Mouse (Mus musculus) G1E (cell line): ENCODE data around the gene Cacna1c. TPM values are rescaled to one million over a fixed set of nuclear protein-coding genes. Genes with fewer than 3 reads are reported as not detected.

ENCODE experiments used
- ATAC-seq: 2 replicates; pipeline ENCODE4 v1.8.0; 2016; ENCODE audit warnings: mild to moderate bottlenecking; ENCODE audit not compliant: insufficient number of reproducible peaks, poor library complexity, low FRiP score, severe bottlenecking; ENCODE audit errors: extremely low read depth
- DNase-seq: peaks from one replicate; pipeline ENCODE4 v3.0.0; 2012; ENCODE audit warnings: low spot score
- H3K27me3 ChIP-seq: 2 replicates; pipeline ENCODE4 v1.6.1; 2012; ENCODE audit warnings: mild to moderate bottlenecking, low read length, inconsistent platforms; ENCODE audit not compliant: insufficient read depth
- H3K36me3 ChIP-seq: replicated peaks from 2 replicates; pipeline ENCODE3; 2012; ENCODE audit warnings: mild to moderate bottlenecking, inconsistent platforms
- H3K4me1 ChIP-seq: 2 replicates; pipeline ENCODE4 v1.6.1; 2012; ENCODE audit warnings: low read depth, low read length, inconsistent platforms, mixed read lengths; ENCODE audit not compliant: insufficient read depth
- H3K4me3 ChIP-seq: 2 replicates; pipeline ENCODE4 v1.5.1; 2012; ENCODE audit warnings: low read depth, mild to moderate bottlenecking, inconsistent platforms, low read length, moderate library complexity, mixed read lengths
- H3K9me3 ChIP-seq: replicated peaks from 2 replicates; pipeline ENCODE4 v1.6.1; 2012; ENCODE audit warnings: inconsistent platforms
- CTCF ChIP-seq: IDR thresholded peaks from 2 replicates; pipeline ENCODE4 v1.5.1; 2012; ENCODE audit warnings: low read depth, low read length, inconsistent platforms, mixed read lengths
- GATA1 ChIP-seq: IDR thresholded peaks from 2 replicates; pipeline ENCODE4 v1.6.1; 2012; ENCODE audit warnings: borderline replicate concordance, low read length, inconsistent platforms, mixed read lengths
- GATA2 ChIP-seq: IDR thresholded peaks from 2 replicates; pipeline ENCODE4 v1.6.1; 2012; ENCODE audit warnings: low read depth, low read length, inconsistent platforms, borderline replicate concordance
- POLR2AphosphoS5 ChIP-seq: IDR thresholded peaks from 2 replicates; pipeline ENCODE4 v1.6.1; 2012; ENCODE audit warnings: low read depth, low read length, inconsistent platforms; ENCODE audit not compliant: insufficient replicate concordance
- TAL1 ChIP-seq: conservative IDR thresholded peaks from 2 replicates; pipeline ENCODE4 v1.6.1; 2012; ENCODE audit warnings: low read depth, low read length, inconsistent platforms, mixed read lengths
- polyA plus RNA-seq: library from polyadenylated mRNA; stranded (reverse); fragments of >175 nt; gene quantifications from 2 replicates; pipeline ENCODE4 v1.2.3, GENCODE M21; 2012
- total RNA-seq, 2 experiments: library from RNA; stranded (forward) in 1 of 2; stranded (reverse) in 1 of 2; fragments of 200-1000 nt in 1 of 2; fragments of >200 nt in 1 of 2; fragmentation: Nextera tagmentation in 1 of 2; gene quantifications; 2 replicates each; pipeline ENCODE4 v1.2.3; 2014 to 2017

The Cacna1c gene
- total and polyA plus RNA-seq, 3 experiments = 0.11 TPM; not detected in 2

DNA sequence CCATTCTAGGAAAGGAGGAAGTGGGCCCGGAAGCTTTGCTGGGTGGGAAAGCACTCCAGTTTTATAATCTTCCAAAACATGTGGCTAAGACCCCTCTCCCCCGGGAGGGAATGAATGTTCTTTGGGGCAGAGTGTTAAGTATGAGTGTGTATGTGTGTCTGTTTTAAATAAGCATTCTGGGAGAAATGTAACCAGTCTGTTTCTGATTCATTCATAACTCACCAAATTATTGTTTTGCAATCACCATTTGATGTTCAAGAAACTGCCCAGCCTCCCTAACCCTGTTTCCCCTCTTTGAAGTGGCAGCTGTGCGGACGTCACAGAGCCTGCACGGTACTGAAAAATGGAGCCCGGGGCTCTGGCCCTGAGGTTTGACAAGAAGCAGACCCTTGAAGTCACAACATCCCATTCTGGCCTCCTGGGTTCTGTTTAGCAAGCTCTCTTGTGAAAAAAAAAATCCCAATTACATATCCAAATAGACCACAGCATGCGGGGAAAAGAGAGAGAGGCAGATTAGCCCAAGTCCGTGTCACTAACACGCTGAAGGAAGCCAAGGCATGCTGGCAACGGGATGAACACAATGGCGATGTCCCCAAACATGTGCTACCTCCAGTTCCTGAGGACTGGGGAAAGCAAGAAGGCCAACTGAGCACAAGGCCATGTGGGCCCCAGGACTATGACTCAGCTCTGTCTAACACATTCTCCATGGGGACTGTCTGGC is 211.9 kb downstream of the Cacna1c start:
- H3K4me3 ChIP-seq = no peak overlapping the region
- TF ChIP-seq CTCF = no peak
- no peak for TF ChIP-seq GATA2
- TF ChIP-seq GATA1 = no peak
- TF ChIP-seq POLR2AphosphoS5 = no peak
- no peak for TF ChIP-seq TAL1

DNA sequence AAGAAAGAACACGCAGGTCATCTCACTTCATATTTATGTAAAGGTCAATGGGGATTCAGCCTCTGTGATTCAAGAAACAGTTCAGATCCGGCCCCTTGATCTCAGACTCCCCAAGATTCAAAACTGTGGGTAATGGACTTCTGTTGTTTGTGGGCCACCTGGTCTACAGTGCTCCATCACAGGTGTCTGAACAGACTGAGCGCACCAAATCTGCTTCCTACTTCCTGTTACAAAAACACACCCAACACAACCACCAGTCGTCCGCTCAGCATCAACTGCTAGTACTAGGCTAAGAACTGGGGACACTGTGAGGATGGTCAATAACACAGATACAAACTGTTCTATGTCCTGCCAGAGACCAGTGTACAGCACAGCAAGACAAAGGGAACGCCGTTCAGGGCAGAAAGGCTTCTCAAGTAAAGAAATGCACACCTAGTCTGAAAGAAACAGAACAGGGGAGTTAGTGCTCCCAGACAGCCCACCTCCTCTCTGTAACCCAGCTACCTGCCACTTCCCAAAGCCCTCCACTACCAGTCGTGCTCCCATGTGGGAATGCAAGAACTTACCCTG is 212.7 kb downstream of the Cacna1c start:
- Histone ChIP-seq H3K9me3 (peaks cover 65% of the 10 kb centered on the region), H3K27me3 (no peaks in the 10 kb centered on the region), H3K4me1 (no peaks in the 10 kb centered on the region), H3K36me3 (no peaks in the 10 kb centered on the region), H3K4me3 (no peak overlapping the region)
- DNase-seq = no peak
- TF ChIP-seq CTCF (no peak), GATA2 (no peak), GATA1 (no peak), POLR2AphosphoS5 (no peak), TAL1 (no peak)
- no peak for ATAC-seq

More for the DNA sequence above, 211.9 kb downstream of the Cacna1c start:
- Histone ChIP-seq H3K36me3 (no peaks in the 10 kb centered on the region), H3K4me1 (no peaks in the 10 kb centered on the region), H3K27me3 (no peaks in the 10 kb centered on the region), H3K9me3 (peaks cover 63% of the 10 kb centered on the region)
- DNase-seq = no peak
- no peak for ATAC-seq

DNA sequence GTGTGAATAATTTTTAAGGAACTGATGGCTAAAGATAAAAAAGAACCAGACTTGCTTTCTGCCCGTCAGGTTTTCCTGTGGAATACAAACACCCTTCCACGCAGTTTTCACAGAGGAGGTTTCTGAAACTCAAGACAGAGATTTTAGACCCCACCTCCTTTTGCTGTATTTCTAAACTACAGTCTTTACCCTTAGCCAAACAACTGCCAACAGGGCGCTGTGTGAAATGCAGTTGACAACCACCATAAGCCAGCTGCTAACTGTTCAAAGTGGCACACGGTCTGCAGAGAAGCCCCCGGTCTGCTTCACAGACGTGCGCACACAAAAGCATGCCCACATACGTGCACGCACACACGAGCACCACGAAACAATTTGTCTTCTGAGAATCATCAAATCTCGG is 216.0 kb downstream of the Cacna1c start:
- ATAC-seq = no peak
- Histone ChIP-seq H3K27me3 (no peaks in the 10 kb centered on the region), H3K9me3 (peaks cover 74% of the 10 kb centered on the region), H3K36me3 (no peaks in the 10 kb centered on the region), H3K4me3 (no peak overlapping the region), H3K4me1 (no peaks in the 10 kb centered on the region)
- DNase-seq = no peak
- no peak for TF ChIP-seq TAL1
- no peak for TF ChIP-seq POLR2AphosphoS5
- TF ChIP-seq GATA2 = no peak
- TF ChIP-seq CTCF = no peak
- TF ChIP-seq GATA1 = no peak

DNA sequence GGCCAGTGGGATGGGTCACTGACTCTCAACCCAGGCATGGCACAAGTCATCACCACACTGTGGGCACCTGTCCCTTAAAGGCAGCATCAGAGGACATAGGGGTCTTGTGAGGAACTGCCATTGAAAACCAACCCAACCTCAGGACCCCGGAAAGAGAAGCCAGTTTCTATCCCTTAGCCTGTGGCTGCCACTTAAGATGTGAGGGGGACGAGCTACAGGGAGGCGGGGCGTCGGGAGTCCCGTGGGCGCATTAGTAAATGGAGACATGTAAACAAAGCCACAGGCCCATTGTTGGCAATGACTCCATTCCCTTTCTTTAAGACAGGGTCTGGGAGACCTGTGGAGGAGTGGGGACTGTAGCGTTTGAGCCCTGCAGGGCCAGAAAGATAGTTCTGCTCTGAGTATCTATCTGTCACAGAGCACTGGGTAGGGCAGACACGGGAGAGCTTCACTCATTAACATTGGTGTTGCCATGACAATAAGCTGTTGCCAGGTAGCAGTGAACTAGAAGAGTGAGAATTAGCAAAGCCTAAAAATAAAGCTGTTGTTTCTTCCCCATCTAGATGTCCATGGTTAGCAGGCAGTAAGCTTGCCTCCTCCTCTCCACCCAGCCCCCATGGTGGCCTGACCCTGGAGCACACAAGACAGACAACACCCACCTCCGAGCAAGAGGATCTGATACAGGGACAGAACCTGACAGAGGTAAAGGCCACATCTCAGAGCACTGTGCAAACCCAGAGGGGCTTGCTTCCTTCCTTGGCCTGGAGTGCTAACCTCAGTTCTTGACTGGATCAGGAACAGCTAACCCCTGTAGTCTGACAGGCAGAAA is 218.6 kb downstream of the Cacna1c start:
- Histone ChIP-seq H3K36me3 (no peaks in the 10 kb centered on the region), H3K27me3 (no peaks in the 10 kb centered on the region), H3K4me1 (no peaks in the 10 kb centered on the region), H3K9me3 (peaks cover 69% of the 10 kb centered on the region), H3K4me3 (no peak overlapping the region)
- TF ChIP-seq POLR2AphosphoS5 = no peak
- TF ChIP-seq GATA1 = no peak
- no peak for TF ChIP-seq CTCF
- TF ChIP-seq GATA2 = no peak
- TF ChIP-seq TAL1 = no peak
- DNase-seq = no peak
- no peak for ATAC-seq

DNA sequence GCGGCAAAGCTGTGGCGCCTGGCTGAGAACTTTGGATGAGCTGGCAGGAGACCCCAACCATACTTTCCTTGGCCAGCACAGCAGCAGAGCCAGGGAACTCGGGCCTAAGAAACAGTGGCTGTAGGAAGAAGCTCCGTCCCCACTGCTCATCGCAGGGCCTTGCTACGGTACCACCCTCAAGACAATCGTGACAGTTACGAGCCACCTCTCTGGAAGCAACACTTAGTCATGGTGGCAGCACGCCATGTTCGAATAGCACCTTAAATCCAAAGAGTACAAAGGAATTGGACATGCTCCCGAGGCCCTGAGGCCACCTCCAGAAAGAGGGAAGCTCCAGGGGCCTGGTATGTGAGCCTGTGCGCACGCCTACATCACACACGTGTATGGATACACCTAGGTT is 219.6 kb downstream of the Cacna1c start:
- no peak for TF ChIP-seq GATA2
- TF ChIP-seq TAL1 = no peak
- no peak for TF ChIP-seq CTCF
- no peak for TF ChIP-seq GATA1
- TF ChIP-seq POLR2AphosphoS5 = no peak

More for the DNA sequence above, 219.6 kb downstream of the Cacna1c start:
- no peak for ATAC-seq
- H3K36me3 ChIP-seq = no peaks in the 10 kb centered on the region
- no peaks in the 10 kb centered on the region for H3K27me3 ChIP-seq
- H3K4me3 ChIP-seq = no peak overlapping the region
- DNase-seq = no peak
- no peaks in the 10 kb centered on the region for H3K4me1 ChIP-seq
- H3K9me3 ChIP-seq = peaks cover 64% of the 10 kb centered on the region
